Mouse (Mus musculus) forebrain, embryonic 16.5 days (tissue): ENCODE data around the gene Wnt5b. TPM values are rescaled to one million over a fixed set of nuclear protein-coding genes. Genes with fewer than 3 reads are reported as not detected.
A peak's percentile ranks its signal among the peaks of the same experiment; 100 is the strongest.

ENCODE experiments used
- ATAC-seq: fragments of 200-750 bp; cut with Nextera tagmentation; 2 replicates; pipeline ENCODE4 v1.8.0; 2017; ENCODE audit warnings: mild to moderate bottlenecking, moderate library complexity
- H3K27ac ChIP-seq: fragments of 300-500 bp; sonication (generic); 2 replicates; pipeline ENCODE4 v1.5.1; 2014; ENCODE audit warnings: low read length, control low read depth
- H3K27me3 ChIP-seq: fragments of 300-500 bp; sonication (generic); replicated peaks from 2 replicates; pipeline ENCODE4 v1.6.1; 2014; ENCODE audit warnings: low read length; ENCODE audit not compliant: control insufficient read depth, insufficient read depth
- H3K36me3 ChIP-seq: fragments of 300-500 bp; sonication (generic); 2 replicates; pipeline ENCODE4 v1.6.1; 2014; ENCODE audit not compliant: control insufficient read depth, insufficient read depth
- H3K4me1 ChIP-seq: fragments of 300-500 bp; sonication (generic); replicated peaks from 2 replicates; pipeline ENCODE4 v1.6.1; 2014; ENCODE audit warnings: low read length; ENCODE audit not compliant: control insufficient read depth, insufficient read depth
- H3K4me2 ChIP-seq: fragments of 300-500 bp; sonication (generic); 2 replicates; pipeline ENCODE4 v1.6.1; 2014; ENCODE audit warnings: mild to moderate bottlenecking, low read length, control low read depth
- H3K4me3 ChIP-seq: fragments of 300-500 bp; sonication (generic); replicated peaks from 2 replicates; pipeline ENCODE4 v1.5.1; 2014; ENCODE audit warnings: mild to moderate bottlenecking, low read length, control low read depth
- H3K9ac ChIP-seq: fragments of 300-500 bp; sonication (generic); replicated peaks from 2 replicates; pipeline ENCODE4 v1.6.1; 2014; ENCODE audit warnings: low read depth, low read length, control low read depth
- H3K9me3 ChIP-seq: fragments of 300-500 bp; sonication (generic); 2 replicates; pipeline ENCODE4 v1.6.1; 2016; ENCODE audit warnings: low read length; ENCODE audit not compliant: control insufficient read depth
- WGBS: fragments of 180-500 bp; shearing (Covaris S2); extraction: QIAGEN DNeasy Blood & Tissue Kit; methylation state at CpG from one replicate; pipeline ENCODE4 v1.1.7; 2014; 5-methylcytosine and 5-hydroxymethylcytosine counted together
- polyA plus RNA-seq: library from polyadenylated mRNA; unstranded; fragments of >200 nt; fragmentation: Nextera tagmentation; extraction: Ambion mirVana; gene quantifications from 2 replicates; pipeline ENCODE4 v1.2.1, GENCODE M21; 2015

The Wnt5b gene
- 2.2 and 3.3 TPM in 2 replicates for polyA plus RNA-seq

GRCm38 (mm10) chr6:119543803-119544517 is at the start of gene Wnt5b:
Gene Wnt5b (minus strand): TSS chr6:119544347.
- peak; percentile 86 for ATAC-seq
- H3K27me3 ChIP-seq = peaks cover 5% of the 10 kb centered on the region; the same call in 1 of the 2 replicates
- peak within 1 kb of the TSS; percentile 66 for H3K9ac ChIP-seq
- no peaks in the 10 kb centered on the region for H3K36me3 ChIP-seq
- H3K4me3 ChIP-seq = peak within 1 kb of the TSS; percentile 74
- under 1% methylated on average over 82 of the region's 120 CpGs for WGBS
- peak within 1 kb of the TSS; percentile 88 for H3K4me2 ChIP-seq
- no peak within 1 kb of the TSS for H3K27ac ChIP-seq
- peaks cover 10% of the 10 kb centered on the region for H3K4me1 ChIP-seq
- H3K9me3 ChIP-seq = no peaks in the 10 kb centered on the region

DNA sequence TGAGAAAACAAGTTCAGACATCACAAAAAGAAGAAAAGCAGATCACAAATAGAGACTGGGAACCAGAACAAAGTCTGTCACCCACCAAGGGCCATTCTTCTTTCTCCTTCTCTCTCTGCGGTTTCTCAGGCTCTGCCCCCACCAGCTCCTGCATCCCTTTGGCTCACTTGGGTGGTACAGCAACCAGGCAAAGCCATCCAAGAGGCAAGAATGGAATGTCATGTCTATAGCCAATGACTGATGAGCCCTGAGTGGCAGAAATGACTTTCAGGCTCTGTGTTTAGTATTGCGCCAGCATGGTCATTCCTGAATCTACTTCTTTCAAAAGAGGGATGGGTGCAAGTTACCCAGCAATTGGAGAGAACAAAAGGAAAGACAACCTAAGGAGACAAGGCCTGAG is 46.7 kb upstream of the Wnt5b start:
- no peak overlapping the region for H3K4me2 ChIP-seq
- H3K36me3 ChIP-seq = no peaks in the 10 kb centered on the region
- ATAC-seq = no peak
- no peak overlapping the region for H3K4me3 ChIP-seq
- no peaks in the 10 kb centered on the region for H3K9me3 ChIP-seq
- 75% methylated on average over 2 of the region's 2 CpGs for WGBS
- no peaks in the 10 kb centered on the region for H3K27me3 ChIP-seq
- no peak overlapping the region for H3K9ac ChIP-seq
- no peak overlapping the region for H3K27ac ChIP-seq
- H3K4me1 ChIP-seq = peaks cover 3% of the 10 kb centered on the region; the same call in 1 of the 2 replicates

GRCm38 (mm10) chr6:119587897-119588296 is 43.8 kb upstream of the Wnt5b start:
- H3K9ac ChIP-seq = no peak overlapping the region
- WGBS = 93% methylated on average over 2 of the region's 2 CpGs
- H3K4me3 ChIP-seq = no peak overlapping the region
- no peaks in the 10 kb centered on the region for H3K27me3 ChIP-seq
- no peak overlapping the region for H3K4me2 ChIP-seq
- no peak for ATAC-seq
- H3K27ac ChIP-seq = no peak overlapping the region
- no peaks in the 10 kb centered on the region for H3K36me3 ChIP-seq
- H3K9me3 ChIP-seq = no peaks in the 10 kb centered on the region
- H3K4me1 ChIP-seq = peaks cover 4% of the 10 kb centered on the region; the same call in 1 of the 2 replicates

DNA sequence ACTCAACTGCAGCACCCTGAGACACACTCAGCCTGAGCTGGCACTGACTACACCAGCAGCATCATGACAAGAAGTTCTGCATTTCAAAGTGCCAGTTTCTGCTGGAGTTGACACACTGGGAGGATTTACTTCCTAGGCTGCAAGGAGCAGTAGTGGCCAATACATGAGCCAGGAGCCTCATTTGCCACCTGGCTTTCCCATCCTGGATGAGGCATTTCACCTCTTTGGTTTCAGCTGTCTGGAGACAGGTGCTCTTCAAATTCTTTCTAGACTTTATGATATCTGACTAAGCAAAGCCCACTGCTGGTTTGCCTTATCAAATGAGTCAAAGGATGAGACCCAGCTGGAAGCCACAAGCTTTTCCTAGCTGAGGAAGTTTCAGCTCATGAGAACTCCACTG is 43.3 kb upstream of the Wnt5b start:
- Histone ChIP-seq H3K4me2 (no peak overlapping the region), H3K27me3 (no peaks in the 10 kb centered on the region), H3K9ac (no peak overlapping the region), H3K4me1 (peaks cover 4% of the 10 kb centered on the region; the same call in 1 of the 2 replicates), H3K27ac (no peak overlapping the region), H3K36me3 (no peaks in the 10 kb centered on the region), H3K9me3 (no peaks in the 10 kb centered on the region), H3K4me3 (no peak overlapping the region)
- no peak for ATAC-seq

GRCm38 (mm10) chr6:119585652-119586375 is 41.7 kb upstream of the Wnt5b start:
- ATAC-seq = peak; percentile 55; the same call in 1 of the 2 replicates

DNA sequence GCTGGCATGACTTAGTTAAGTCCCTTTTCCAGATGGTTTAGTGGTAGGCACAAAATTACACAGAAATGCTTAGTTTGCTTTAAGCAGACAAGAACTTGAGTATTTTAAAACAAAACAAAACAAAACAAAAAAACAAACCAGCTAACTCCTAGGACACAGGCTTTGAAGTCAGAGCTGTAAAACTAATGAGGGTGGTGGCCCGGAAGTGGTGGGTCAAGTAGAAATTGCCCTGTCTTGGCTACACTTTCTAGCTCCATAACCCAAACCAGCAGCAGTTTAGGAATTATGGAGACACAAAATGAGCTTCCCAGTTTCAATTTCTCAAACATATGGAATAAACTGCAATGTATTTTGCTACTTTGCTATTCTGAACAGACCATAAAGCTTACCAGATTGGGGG is 39.9 kb upstream of the Wnt5b start:
- WGBS = 87% methylated on average over 1 of the region's 1 CpGs
- H3K4me2 ChIP-seq = no peak overlapping the region
- no peak overlapping the region for H3K27ac ChIP-seq

More at GRCm38 (mm10) chr6:119585652-119586375, 41.7 kb upstream of the Wnt5b start:
- H3K4me2 ChIP-seq = no peak overlapping the region
- H3K36me3 ChIP-seq = no peaks in the 10 kb centered on the region
- H3K9me3 ChIP-seq = no peaks in the 10 kb centered on the region
- H3K4me1 ChIP-seq = peaks cover 4% of the 10 kb centered on the region; the same call in 1 of the 2 replicates
- H3K4me3 ChIP-seq = no peak overlapping the region
- H3K9ac ChIP-seq = no peak overlapping the region
- peak overlapping the region; percentile 35; the same call in 1 of the 2 replicates for H3K27ac ChIP-seq
- WGBS = 60% methylated on average over 5 of the region's 5 CpGs
- no peaks in the 10 kb centered on the region for H3K27me3 ChIP-seq

DNA sequence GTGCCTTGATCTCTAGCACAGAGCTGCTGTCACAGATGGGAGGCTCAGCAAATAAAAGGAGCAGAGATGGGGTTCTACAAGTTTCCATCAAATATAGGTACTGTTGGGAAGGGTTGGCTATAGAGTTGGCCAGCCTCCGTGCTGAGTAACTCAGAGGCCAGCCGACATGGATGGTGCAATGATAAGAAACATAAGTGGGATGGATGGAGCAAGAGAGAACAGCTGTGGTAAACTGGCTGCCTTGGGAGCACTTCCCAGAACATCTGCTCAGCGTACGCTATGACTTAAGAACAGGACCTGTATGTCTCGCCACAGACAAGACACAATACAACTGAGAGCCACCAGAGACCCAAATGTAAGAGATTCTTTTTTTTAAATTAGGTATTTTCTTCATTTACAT is 39.0 kb upstream of the Wnt5b start:
- Histone ChIP-seq H3K27me3 (no peaks in the 10 kb centered on the region), H3K4me1 (peaks cover 4% of the 10 kb centered on the region; the same call in 1 of the 2 replicates), H3K4me2 (no peak overlapping the region), H3K9ac (no peak overlapping the region), H3K27ac (no peak overlapping the region), H3K36me3 (no peaks in the 10 kb centered on the region), H3K9me3 (no peaks in the 10 kb centered on the region), H3K4me3 (no peak overlapping the region)
- 95% methylated on average over 5 of the region's 5 CpGs for WGBS
- no peak for ATAC-seq

More for the DNA sequence above, 39.9 kb upstream of the Wnt5b start:
- no peaks in the 10 kb centered on the region for H3K27me3 ChIP-seq
- no peak overlapping the region for H3K9ac ChIP-seq
- no peaks in the 10 kb centered on the region for H3K9me3 ChIP-seq
- no peak overlapping the region for H3K4me3 ChIP-seq
- no peaks in the 10 kb centered on the region for H3K36me3 ChIP-seq
- H3K4me1 ChIP-seq = peaks cover 4% of the 10 kb centered on the region; the same call in 1 of the 2 replicates
- ATAC-seq = no peak

DNA sequence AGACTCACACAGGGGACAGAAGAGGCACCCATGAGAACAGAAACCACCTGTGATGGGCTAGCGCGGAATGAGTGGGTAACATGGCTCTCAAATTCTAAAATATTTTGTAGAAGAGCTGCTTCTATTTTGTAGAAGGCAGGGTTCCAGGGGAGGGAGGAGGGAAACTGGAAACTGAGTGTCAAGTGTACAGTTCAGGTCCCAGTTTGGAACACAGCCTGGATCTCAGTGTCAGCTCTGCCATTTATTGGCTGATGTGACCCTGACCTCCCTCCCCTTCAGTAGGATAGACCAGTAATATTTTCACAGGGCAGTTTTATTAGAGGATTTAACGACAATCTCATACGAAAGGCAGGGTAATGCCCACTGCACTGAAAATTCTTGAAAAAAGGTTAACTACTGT is 32.6 kb upstream of the Wnt5b start:
- H3K36me3 ChIP-seq = peaks cover 4% of the 10 kb centered on the region
- H3K27ac ChIP-seq = no peak overlapping the region
- no peak for ATAC-seq
- no peaks in the 10 kb centered on the region for H3K9me3 ChIP-seq
- 93% methylated on average over 4 of the region's 4 CpGs for WGBS
- no peak overlapping the region for H3K4me2 ChIP-seq
- no peak overlapping the region for H3K9ac ChIP-seq
- no peak overlapping the region for H3K4me3 ChIP-seq
- no peaks in the 10 kb centered on the region for H3K4me1 ChIP-seq
- no peaks in the 10 kb centered on the region for H3K27me3 ChIP-seq

GRCm38 (mm10) chr6:119575331-119575730 is 31.2 kb upstream of the Wnt5b start:
- no peaks in the 10 kb centered on the region for H3K9me3 ChIP-seq
- H3K36me3 ChIP-seq = peaks cover 4% of the 10 kb centered on the region
- no peaks in the 10 kb centered on the region for H3K4me1 ChIP-seq
- no peak overlapping the region for H3K27ac ChIP-seq
- H3K27me3 ChIP-seq = no peaks in the 10 kb centered on the region
- ATAC-seq = no peak
- no peak overlapping the region for H3K4me3 ChIP-seq
- H3K4me2 ChIP-seq = no peak overlapping the region
- WGBS = 97% methylated on average over 12 of the region's 12 CpGs
- no peak overlapping the region for H3K9ac ChIP-seq
